Mouse (Mus musculus) liver, embryonic 12.5 days (tissue): Measurements from ENCODE around the gene Satb2. TPM values are rescaled to one million over a fixed set of nuclear protein-coding genes. Genes with fewer than 3 reads are reported as not detected.
"Not testable (repeated sequence)": the region's sequence is repeated elsewhere in the genome, so short reads cannot be mapped to it uniquely, and the experiment has no call there.

Experiments used
- ATAC-seq: fragments of 200-750 bp; cut with Nextera tagmentation; 2 replicates; pipeline ENCODE4 v1.8.0; 2017; ENCODE audit warnings: moderate number of reproducible peaks, mild to moderate bottlenecking, moderate library complexity
- H3K27ac ChIP-seq: fragments of 300-500 bp; sonication (generic); 2 replicates; pipeline ENCODE4 v1.5.1; 2016; ENCODE audit warnings: mild to moderate bottlenecking
- H3K27me3 ChIP-seq: fragments of 300-500 bp; sonication (generic); replicated peaks from 2 replicates; pipeline ENCODE4 v1.6.1; 2016; ENCODE audit warnings: mild to moderate bottlenecking, moderate library complexity
- H3K36me3 ChIP-seq: fragments of 300-500 bp; sonication (generic); 2 replicates; pipeline ENCODE4 v1.6.1; 2016; ENCODE audit warnings: mild to moderate bottlenecking, moderate library complexity
- H3K4me1 ChIP-seq: fragments of 300-500 bp; sonication (generic); 2 replicates; pipeline ENCODE4 v1.6.1; 2016
- H3K4me2 ChIP-seq: fragments of 300-500 bp; sonication (generic); 2 replicates; pipeline ENCODE4 v1.6.1; 2016; ENCODE audit warnings: mild to moderate bottlenecking, moderate library complexity
- H3K4me3 ChIP-seq: fragments of 300-500 bp; sonication (generic); 2 replicates; pipeline ENCODE4 v1.5.1; 2016; ENCODE audit warnings: mild to moderate bottlenecking, moderate library complexity
- H3K9ac ChIP-seq: fragments of 300-500 bp; sonication (generic); 2 replicates; pipeline ENCODE4 v1.6.1; 2016; ENCODE audit warnings: mild to moderate bottlenecking, moderate library complexity
- H3K9me3 ChIP-seq: fragments of 300-500 bp; sonication (generic); replicated peaks from 2 replicates; pipeline ENCODE4 v1.6.1; 2016; ENCODE audit warnings: mild to moderate bottlenecking, moderate library complexity
- WGBS: fragments of 180-500 bp; shearing (Covaris S2); methylation state at CpG from one replicate; pipeline ENCODE4 v1.1.7; 2016; ENCODE audit not compliant: insufficient replicate concordance; 5-methylcytosine and 5-hydroxymethylcytosine counted together
- polyA plus RNA-seq: library from polyadenylated mRNA; unstranded; fragments of >200 nt; fragmentation: Nextera tagmentation; extraction: Ambion mirVana; gene quantifications from 2 replicates; pipeline ENCODE4 v1.2.1, GENCODE M21; 2016

Satb2 gene
- polyA plus RNA-seq, 1 experiment from 2014 or later = 0.02 TPM

DNA sequence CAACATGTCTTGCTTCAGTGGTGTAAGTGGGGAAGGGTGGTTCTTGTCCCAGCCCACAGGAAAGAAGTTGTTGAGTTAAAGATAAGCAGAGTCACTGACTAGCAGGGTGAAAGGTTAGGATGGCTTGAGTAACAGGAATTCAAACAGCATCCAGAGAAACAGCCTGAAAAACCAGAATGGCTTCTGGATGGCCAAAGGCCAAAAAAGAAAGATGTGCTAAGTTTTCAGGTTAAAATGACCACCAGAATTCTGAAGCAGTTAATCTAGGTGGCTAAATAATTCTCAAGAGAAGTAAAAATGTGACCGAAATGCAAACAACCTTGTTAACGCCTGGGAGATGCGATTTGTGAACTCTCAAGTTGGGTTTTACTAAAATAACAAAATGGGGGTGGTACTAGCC, 167.0 kb downstream of the Satb2 start:
- no peaks in the 10 kb centered on the region for H3K36me3 ChIP-seq
- H3K27me3 ChIP-seq = no peaks in the 10 kb centered on the region
- H3K27ac ChIP-seq = no peak overlapping the region
- H3K4me1 ChIP-seq = no peaks in the 10 kb centered on the region
- H3K9ac ChIP-seq = no peak overlapping the region
- no peak overlapping the region for H3K4me3 ChIP-seq
- no peak for ATAC-seq
- H3K9me3 ChIP-seq = no peaks in the 10 kb centered on the region
- whole genome bisulfite sequencing = 66% methylated on average over 3 of the region's 3 CpGs
- H3K4me2 ChIP-seq = no peak overlapping the region

DNA sequence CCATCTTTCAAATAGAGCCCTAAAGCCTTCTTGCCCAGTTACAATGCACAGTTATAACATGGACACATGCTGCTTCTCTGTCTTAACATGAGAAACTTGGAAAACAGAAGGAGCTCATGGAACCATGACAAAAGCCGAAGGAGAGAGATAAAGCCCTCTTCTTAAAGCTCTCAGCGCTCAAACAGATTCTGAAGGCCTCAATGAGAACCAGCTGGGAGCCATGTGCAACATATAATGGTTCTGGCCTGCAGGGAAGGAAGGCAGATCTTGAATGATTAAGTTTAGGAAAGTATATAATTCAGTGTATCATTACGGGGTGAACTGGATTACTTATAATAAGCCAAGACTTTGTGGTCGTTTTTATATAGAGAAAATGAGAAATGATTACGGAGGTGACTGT, 172.4 kb downstream of the Satb2 start:
- H3K27me3 ChIP-seq = no peaks in the 10 kb centered on the region
- no peaks in the 10 kb centered on the region for H3K36me3 ChIP-seq
- 67% methylated on average over 5 of the region's 5 CpGs for WGBS
- H3K4me3 ChIP-seq = no peak overlapping the region
- no peaks in the 10 kb centered on the region for H3K4me1 ChIP-seq
- H3K27ac ChIP-seq = no peak overlapping the region
- H3K9ac ChIP-seq = no peak overlapping the region
- H3K4me2 ChIP-seq = no peak overlapping the region
- H3K9me3 ChIP-seq = no peaks in the 10 kb centered on the region
- no peak for ATAC-seq

DNA sequence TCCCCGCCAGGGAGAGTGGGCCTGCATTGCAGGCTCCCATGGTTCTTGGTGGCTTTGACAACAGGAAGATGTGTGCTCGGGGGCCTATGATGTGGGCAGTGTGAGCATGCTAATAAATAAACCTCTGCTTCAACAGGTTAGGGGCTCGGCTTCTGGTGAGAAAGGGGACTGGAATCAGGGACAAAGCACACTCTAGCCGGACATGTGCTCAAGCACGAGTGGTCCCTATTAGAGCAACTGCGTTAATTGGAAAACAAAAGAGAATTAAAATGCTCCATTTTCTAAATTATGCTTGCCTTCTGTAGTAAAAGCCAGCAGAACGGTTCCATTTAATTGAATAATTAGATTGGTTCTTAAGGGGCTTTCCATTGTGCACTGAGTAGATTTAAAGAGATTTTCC, 177.8 kb downstream of the Satb2 start:
- no peak for ATAC-seq
- H3K9ac ChIP-seq = no peak overlapping the region
- H3K36me3 ChIP-seq = no peaks in the 10 kb centered on the region
- 79% methylated on average over 7 of the region's 7 CpGs for WGBS
- no peaks in the 10 kb centered on the region for H3K9me3 ChIP-seq
- H3K27me3 ChIP-seq = no peaks in the 10 kb centered on the region
- H3K4me3 ChIP-seq = no peak overlapping the region
- H3K27ac ChIP-seq = no peak overlapping the region
- no peak overlapping the region for H3K4me2 ChIP-seq
- H3K4me1 ChIP-seq = no peaks in the 10 kb centered on the region

DNA sequence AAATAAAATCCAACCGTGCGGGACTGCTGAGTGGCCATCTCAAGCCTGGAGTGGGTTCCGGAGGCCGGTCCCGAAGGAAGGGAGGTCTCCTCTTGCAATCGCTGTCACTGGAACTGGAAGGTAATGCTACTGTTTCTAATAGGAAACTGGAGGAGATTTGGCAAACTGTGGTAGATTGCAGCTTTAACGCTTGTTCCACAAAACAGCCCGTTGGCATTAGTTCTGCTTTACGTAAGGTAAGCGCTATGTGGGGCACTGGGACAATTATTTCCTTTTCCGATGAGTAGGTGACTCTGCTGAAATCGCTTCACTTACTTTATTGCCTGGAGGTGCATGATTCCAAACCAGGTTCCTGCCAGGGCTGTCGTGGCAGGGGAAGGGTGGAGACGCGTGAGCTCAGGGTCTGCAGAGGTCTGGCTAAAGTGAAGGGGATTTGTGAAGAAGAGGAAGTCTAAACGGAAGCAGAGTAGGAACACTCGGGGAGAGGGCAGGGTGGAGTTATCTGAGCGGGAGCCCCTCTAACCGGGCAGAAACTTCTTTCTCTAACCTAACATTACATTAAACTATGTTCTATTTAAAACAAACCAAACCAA, 183.3 kb downstream of the Satb2 start:
- no peak overlapping the region for H3K9ac ChIP-seq
- no peak overlapping the region for H3K4me3 ChIP-seq
- H3K27me3 ChIP-seq = no peaks in the 10 kb centered on the region
- 52% methylated on average over 19 of the region's 19 CpGs for WGBS
- no peaks in the 10 kb centered on the region for H3K4me1 ChIP-seq
- 0 out of 2 replicates have a peak overlapping the region, but pooled peaks have one; percentile 20 for H3K4me2 ChIP-seq
- no peaks in the 10 kb centered on the region for H3K36me3 ChIP-seq
- no peak overlapping the region for H3K27ac ChIP-seq
- ATAC-seq = no peak
- H3K9me3 ChIP-seq = no peaks in the 10 kb centered on the region

DNA sequence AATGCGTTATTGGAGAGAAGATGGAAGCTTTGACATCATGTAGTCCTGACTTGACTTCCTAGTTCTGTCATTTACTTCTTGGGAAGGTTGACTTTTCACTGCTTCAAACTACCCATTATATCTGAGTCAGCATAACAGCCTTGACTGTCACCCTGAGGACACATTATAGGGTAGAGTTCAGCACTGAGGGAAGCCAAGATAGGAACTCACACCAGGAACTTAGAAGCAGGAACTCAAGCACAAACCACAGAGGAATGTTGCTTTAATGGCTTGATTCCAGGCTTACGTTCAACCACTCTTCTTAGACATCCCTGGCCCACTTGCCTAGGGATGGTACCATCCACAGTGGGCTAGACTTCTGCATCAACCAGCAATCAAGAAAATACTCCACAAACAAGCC, 188.8 kb downstream of the Satb2 start:
- Histone ChIP-seq H3K4me2 (no peak overlapping the region), H3K36me3 (no peaks in the 10 kb centered on the region), H3K27ac (no peak overlapping the region), H3K27me3 (no peaks in the 10 kb centered on the region), H3K9me3 (no peaks in the 10 kb centered on the region), H3K4me1 (no peaks in the 10 kb centered on the region), H3K9ac (no peak overlapping the region), H3K4me3 (no peak overlapping the region)
- 37% methylated on average over 2 of the region's 2 CpGs for WGBS
- no peak for ATAC-seq

DNA sequence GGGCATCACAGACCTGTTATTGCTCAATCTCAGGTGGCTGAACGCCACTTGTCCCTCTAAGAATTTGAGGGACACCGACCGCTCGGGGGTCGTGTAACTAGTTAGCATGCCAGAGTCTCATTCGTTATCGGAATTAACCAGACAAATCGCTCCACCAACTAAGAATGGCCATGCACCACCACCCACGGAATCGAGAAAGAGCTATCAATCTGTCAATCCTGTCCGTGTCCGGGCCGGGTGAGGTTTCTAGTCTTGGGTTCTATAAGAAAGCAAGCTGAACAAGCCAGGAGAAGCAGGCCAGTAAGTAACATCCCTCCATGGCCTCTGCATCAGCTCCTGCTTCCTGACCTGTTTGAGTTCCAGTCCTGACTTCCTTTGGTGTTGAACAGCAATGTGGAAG, 196.3 kb downstream of the Satb2 start:
- H3K27ac ChIP-seq, H3K36me3 ChIP-seq, H3K4me3 ChIP-seq, H3K9ac ChIP-seq, H3K27me3 ChIP-seq, H3K4me1 ChIP-seq, H3K4me2 ChIP-seq, H3K9me3 ChIP-seq: not testable (repeated sequence)
- peak; percentile 83 for ATAC-seq
- WGBS = 80% methylated on average over 13 of the region's 13 CpGs

DNA sequence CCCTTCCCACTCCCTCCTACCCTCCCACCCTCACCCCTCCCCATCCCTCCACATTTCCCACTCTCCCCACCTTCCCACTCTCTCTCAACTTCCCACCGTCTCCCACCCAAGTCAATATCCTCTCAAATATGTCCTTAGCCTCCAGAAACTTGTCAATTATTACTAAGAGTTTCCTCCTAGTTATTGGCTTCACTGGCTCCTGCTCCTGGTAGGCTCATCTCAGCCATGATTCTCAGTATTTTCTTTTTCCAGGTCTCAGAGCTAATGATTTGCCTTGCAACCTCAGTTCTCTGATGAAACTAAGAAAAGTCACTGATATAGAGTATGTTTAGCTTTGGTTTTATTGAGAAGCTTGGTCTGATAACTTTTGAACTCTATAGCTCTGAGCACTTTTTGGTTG, 214.2 kb downstream of the Satb2 start:
- Histone ChIP-seq H3K36me3 (no peaks in the 10 kb centered on the region), H3K4me3 (no peak overlapping the region), H3K9ac (no peak overlapping the region), H3K4me2 (no peak overlapping the region), H3K4me1 (no peaks in the 10 kb centered on the region), H3K27me3 (no peaks in the 10 kb centered on the region), H3K27ac (no peak overlapping the region), H3K9me3 (no peaks in the 10 kb centered on the region; the same call in 1 of the 2 replicates)
- 55% methylated on average over 1 of the region's 1 CpGs for WGBS
- no peak for ATAC-seq

DNA sequence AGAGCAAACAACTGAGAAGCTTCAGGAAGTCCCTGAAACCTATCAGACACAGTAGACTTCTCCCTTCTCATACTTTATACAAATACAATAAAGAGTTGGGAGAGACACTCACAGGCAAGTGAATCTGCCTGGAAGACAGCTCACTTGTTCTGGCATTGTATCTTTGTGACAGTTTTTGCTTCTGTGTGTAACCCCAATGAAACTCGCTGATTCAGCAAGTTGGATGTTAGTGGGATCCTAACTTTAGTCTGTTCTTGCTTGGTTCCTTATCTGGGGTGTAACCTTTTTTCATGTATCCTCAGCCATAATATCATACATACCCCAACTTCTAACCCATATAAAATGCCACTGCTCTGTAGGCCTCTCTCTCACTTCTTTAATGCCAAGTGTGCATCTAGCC, 216.9 kb downstream of the Satb2 start:
- no peaks in the 10 kb centered on the region; the same call in 1 of the 2 replicates for H3K9me3 ChIP-seq
- no peak overlapping the region for H3K27ac ChIP-seq
- WGBS = 60% methylated on average over 1 of the region's 1 CpGs
- no peak overlapping the region for H3K9ac ChIP-seq
- no peak for ATAC-seq
- no peaks in the 10 kb centered on the region for H3K4me1 ChIP-seq
- H3K36me3 ChIP-seq = no peaks in the 10 kb centered on the region
- no peak overlapping the region for H3K4me2 ChIP-seq
- no peaks in the 10 kb centered on the region for H3K27me3 ChIP-seq
- H3K4me3 ChIP-seq = no peak overlapping the region

DNA sequence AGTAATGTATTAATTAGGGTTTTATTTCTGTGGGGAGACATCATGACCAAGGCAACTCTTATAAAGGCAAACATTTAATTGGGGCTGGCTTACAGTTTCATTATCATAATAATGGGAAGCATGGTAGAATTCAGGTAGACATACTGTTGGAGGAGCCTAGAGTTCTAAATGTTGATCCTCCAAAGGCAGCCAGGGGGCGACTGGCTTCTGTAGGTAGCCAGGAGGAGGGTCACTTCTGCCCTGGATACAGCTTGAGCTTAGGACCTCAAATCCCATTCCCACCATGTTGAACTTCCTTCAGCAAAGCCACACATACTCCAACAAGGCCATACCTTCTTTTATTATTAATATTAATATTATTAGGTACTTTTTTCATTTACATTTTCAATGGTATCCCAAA, 225.2 kb downstream of the Satb2 start:
- WGBS = 5% methylated on average over 1 of the region's 1 CpGs
- H3K4me2 ChIP-seq = no peak overlapping the region

DNA sequence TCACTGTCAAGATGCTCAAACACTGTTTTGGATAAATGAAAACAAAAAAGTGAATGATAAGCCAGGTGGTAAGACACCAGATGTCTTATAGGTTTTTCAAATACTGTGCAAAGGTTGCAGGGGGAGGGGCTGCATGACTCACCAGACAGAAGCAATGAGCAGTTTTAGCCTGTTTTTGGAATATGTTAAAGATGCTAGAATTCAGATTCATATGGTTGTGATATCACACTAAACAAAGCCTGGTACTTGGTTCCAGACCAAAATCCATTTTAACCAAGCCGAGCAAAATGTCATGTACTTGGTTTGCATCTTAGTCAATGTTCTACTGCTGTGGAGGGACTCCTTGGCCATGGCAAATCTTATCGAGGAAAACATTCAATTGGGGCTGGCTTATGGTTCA, 227.8 kb downstream of the Satb2 start:
- Histone ChIP-seq H3K4me1 (no peaks in the 10 kb centered on the region), H3K27me3 (no peaks in the 10 kb centered on the region), H3K36me3 (no peaks in the 10 kb centered on the region), H3K4me3 (no peak overlapping the region), H3K9me3 (no peaks in the 10 kb centered on the region), H3K9ac (no peak overlapping the region), H3K4me2 (no peak overlapping the region), H3K27ac (no peak overlapping the region)
- WGBS = 73% methylated on average over 2 of the region's 2 CpGs
- ATAC-seq = no peak

More for the DNA sequence above, 225.2 kb downstream of the Satb2 start:
- no peak overlapping the region for H3K9ac ChIP-seq
- H3K4me3 ChIP-seq = no peak overlapping the region
- H3K36me3 ChIP-seq = no peaks in the 10 kb centered on the region
- no peak for ATAC-seq
- H3K4me1 ChIP-seq = no peaks in the 10 kb centered on the region
- no peak overlapping the region for H3K27ac ChIP-seq
- no peaks in the 10 kb centered on the region for H3K9me3 ChIP-seq
- H3K27me3 ChIP-seq = no peaks in the 10 kb centered on the region

DNA sequence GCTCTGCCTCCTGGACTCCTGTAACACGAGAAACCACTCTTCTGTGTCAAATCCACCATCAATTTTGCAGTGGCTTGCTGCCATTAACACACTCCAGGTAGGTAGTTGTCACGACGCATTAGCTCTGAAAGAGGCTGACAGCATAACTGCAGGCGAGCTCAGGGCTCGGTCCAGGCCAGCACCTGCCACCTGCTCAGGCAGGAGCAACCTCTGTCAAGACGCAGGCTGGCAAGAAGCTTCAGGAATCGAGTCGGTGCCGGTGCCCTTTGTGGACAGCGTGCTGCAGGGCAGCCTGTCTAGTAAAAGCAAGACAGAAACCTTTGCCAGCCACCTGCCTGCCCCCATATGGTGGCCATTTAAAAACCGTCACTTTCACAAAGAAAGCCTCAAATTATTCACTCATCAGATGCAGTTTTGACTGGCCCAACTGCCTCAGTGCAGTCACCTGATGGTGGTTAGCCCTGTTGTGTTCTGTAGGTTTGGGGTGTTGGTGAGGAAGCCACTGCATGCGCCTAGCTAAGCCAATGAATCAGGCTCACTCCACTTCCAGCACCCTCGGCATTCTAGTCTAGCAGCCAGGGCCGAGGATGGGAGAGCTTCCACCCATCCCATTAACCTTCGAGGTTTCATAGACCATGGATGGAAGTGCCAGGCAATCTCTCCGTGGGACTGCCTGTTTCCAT, 228.7 kb downstream of the Satb2 start:
- H3K4me3 ChIP-seq = no peak overlapping the region
- WGBS = 72% methylated on average over 16 of the region's 16 CpGs
- no peaks in the 10 kb centered on the region for H3K27me3 ChIP-seq
- no peak overlapping the region for H3K4me2 ChIP-seq
- no peak overlapping the region for H3K9ac ChIP-seq
- no peaks in the 10 kb centered on the region for H3K9me3 ChIP-seq
- no peak overlapping the region for H3K27ac ChIP-seq
- H3K4me1 ChIP-seq = no peaks in the 10 kb centered on the region
- no peaks in the 10 kb centered on the region for H3K36me3 ChIP-seq
- ATAC-seq = no peak

DNA sequence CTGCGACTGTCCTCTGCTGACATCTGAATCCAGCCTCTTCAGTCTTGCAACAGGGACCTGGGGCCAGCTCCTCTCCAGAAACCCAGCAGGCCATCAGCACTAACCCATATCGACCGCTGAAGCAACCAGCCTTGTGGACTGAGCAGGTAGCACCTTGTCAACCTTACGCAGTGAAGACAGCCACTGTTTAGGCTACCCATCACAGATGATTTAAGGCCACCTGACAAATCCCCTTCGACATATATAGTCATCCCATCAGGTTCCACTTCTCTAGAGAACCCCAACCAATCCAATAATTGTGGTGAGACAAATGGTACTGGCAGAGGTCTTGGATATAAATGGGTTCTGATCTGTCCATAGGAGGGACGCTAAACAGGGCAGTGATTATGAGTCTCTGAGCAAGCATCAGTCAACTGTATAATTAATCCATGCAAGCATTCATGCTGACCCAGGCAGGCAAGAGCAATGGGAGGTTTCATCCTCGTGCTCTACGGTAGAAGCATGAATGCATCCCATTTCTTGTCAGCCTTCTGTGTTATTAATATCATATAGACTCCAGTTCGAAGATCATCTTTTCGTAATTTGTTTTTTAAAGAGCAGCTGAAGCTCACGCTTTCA, 229.5 kb downstream of the Satb2 start:
- Histone ChIP-seq H3K4me2 (no peak overlapping the region), H3K4me1 (no peaks in the 10 kb centered on the region), H3K9me3 (no peaks in the 10 kb centered on the region), H3K4me3 (no peak overlapping the region), H3K27me3 (no peaks in the 10 kb centered on the region), H3K36me3 (no peaks in the 10 kb centered on the region), H3K27ac (no peak overlapping the region), H3K9ac (no peak overlapping the region)
- 73% methylated on average over 11 of the region's 11 CpGs for whole genome bisulfite sequencing
- no peak for ATAC-seq
